Mouse (Mus musculus): ENCODE measurements at regions not wholly inside any gene's neighbourhood (a gene's known extent, or its start where the extent isn't known, plus 50 kb on each side); places are given as distances from the start of the nearest gene placed in this dataset.
A peak's percentile ranks its signal among the peaks of the same experiment; 100 is the strongest.

DNA sequence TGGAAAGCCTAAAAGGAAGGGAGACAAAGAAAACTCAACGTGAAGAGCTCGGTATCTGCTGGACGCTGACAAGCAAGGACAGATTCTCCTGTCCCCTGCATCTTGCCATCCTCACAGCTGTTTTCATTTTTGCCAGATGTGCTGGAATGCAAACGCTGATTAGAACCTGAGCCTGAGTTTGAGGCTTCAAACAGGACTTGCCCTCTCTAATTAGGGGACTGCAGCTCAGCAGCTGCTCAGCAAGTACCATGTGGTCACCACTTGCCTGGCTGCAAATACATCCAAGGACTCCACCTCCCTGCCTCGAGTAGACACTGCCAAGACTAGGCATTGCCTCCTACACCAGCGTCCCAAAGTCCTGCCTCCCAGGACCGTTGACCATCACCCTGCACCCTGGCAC, 140.7 kb downstream of the Cdc5l start:
- DNase-seq (ENCODE audit: low read depth in 2 of 2, low spot score in 2 of 2) = no peak

DNA sequence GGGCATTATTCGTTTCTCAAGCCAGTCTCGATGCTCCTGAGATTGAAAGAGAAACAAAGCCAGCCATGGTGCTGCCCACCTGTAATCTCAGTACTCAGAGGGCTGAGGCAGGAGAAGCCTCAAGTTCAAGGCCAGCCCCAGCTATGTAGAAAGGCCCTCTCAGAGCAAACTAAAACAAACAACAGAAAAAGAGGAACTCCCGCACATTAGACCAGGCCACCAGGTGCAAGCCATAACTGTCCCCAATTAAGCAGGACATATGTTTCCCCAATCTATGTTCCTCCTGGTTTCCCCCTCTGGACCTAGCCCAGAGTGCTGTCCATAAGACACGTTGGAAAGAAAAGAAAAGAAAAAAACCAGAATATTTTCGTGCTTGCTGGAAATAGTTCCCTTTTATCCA, 142.5 kb downstream of the Cdc5l start:
- DNase-seq (ENCODE audit: low read depth in 2 of 2, low spot score in 2 of 2) = no peak

DNA sequence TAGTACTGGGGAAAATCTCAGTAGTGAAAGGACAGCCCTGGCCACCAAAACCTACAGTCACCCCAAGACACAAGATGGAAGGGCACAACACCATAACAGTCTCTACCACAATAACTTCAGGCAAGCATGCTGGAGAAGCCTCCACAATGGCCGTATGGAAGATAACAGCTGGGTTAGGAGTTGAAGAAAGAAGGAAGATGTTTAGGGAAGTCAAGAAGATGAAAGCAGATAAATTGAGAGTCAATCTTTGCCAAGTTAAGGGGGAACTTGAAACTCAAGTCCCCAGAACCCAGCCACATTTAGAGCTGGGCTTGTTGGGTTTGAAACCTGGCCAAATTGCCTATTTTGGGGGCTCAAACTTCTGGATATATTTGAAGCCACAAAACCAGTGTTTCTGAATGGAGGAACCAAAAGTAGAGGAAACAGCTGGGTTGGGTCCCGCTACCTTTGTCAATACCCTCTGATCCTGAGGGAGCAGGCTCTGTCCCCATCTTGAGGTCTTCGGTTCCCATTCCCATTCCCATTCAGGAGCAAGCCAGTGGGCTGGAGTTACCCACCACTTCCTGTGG, 147.8 kb downstream of the Cdc5l start:
- DNase-seq (ENCODE audit: low read depth in 2 of 2, low spot score in 2 of 2) = no peak

DNA sequence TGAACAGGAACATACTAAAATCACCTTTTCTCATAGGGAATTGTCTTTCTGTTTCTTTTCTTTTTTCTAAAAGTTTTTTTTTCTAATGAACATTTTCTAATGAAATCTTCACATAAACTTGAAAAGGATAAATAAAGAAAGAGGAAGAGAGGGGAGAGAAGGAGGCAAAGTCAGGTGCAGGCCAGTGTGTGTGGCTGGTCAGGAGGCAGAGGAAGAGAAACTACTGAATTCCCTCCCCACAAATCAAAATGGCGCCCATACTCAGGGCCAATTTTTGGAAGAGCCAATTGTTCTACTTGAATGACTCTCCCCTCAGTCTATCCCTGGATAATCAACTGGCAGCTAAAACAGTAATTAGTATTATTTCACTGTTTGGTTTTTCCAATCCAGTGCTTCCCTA, 152.0 kb downstream of the Cdc5l start:
- no peak for DNase-seq (ENCODE audit: low read depth in 2 of 2, low spot score in 2 of 2)

DNA sequence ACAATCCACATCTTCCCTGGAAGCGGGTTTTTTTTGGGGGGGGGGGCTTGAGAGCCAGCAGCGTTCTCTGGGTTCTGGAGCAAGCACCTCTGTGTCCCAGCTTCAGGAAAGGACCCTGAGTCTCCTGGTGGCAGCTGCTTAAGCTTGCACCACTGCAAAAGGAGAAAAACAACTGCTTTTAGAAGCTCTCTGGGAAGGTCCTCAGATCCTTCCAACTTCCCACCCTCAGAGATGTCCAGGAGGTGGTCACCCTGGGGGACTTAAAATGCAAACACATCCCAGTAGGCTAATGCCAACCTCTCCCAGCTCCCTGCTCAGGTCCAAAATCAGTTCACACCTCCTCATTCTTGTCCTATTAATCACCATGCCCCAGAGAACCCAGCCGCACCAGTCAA, 153.7 kb downstream of the Cdc5l start:
- DNase-seq (ENCODE audit: low read depth in 2 of 2, low spot score in 2 of 2) = no peak

DNA sequence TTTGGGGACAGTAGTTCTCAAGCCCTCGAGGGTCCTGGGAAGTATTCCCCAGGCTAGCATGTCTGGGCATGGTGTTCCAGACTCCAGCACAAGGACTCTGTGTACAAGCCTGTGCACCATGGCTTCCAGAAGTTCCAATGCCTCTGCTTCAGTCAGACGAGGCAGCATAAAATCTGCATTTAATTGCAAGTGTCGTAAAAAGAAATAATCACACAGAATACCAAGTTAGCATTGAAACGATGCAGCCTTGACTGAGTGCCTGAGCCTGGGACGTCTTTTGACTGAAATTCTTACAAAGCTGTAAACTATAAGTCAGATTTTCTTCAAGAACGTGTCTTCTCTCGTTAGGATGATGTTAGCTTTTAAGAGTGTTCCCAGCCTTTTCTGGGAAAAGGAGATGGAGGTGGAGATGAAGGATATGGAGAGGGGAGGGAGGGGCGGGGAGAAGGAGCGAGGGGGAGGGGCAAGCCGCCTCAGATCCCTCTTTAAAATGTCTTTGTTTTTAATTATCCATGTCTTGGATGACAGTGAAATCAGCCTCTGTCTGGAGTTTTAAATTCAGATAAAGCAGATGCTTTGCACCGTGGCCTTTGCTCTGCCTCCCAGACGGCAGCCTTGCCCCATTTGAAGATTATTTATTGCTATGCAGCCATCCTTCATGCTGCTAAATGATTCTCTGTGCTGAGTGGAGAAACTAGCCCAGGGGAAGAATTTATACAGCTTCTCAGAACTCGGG, 154.3 kb downstream of the Cdc5l start:
- no peak for DNase-seq (ENCODE audit: low read depth in 2 of 2, low spot score in 2 of 2)

DNA sequence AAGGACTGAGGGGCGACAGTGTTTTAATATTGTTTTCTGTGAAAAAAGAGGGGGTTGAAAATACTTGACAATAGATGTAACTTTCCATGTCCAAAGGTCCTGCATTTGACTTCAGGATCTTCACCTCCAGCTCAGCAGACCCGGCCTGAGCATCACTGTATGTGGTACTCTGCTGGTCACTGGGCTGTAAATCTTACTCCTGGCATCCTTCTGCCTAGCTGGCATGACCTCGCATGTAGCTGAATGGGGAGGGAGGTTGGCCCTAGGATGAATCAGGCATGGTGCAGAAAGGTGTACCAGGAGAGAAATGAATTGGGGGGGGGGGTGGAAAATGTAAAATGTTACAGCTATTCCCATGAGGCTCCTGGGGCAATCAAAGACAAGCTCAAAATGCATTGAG, 156.0 kb downstream of the Cdc5l start:
- no peak for DNase-seq (ENCODE audit: low read depth in 2 of 2, low spot score in 2 of 2)

DNA sequence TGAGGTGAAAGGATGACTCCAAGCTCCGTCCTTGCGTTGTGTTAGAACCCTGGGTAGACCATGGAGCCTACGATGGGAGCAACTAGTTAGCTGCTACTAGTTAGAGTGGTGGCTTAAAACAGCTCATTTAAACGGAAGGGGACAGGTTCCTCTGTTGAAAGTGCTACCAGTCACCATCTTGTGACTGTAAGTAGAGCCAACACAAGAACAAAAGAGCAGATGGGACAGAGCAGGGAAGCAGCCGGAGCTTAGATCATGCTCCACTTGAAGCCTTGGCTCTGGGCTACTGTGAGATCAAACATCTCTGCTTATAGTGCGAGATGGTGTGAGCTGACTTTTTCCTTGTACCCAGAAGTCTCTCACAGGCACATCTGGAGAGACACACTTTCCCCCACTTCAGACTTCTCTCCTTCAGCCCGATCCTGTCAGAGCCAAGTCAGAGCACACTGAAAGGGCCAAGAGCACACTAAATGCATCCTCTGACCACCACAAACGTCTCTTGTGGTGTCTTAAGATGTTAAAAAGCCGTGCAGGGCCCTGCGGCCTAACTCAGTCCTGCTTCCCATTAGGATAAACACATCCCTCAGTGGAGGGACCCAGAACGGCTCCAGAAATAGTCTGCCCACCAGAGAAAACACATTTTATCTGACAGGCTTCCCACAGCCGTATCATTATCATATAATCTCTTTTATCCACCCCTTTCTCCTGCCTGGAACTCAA, 156.7 kb downstream of the Cdc5l start:
- no peak for DNase-seq (ENCODE audit: low read depth in 2 of 2, low spot score in 2 of 2)

DNA sequence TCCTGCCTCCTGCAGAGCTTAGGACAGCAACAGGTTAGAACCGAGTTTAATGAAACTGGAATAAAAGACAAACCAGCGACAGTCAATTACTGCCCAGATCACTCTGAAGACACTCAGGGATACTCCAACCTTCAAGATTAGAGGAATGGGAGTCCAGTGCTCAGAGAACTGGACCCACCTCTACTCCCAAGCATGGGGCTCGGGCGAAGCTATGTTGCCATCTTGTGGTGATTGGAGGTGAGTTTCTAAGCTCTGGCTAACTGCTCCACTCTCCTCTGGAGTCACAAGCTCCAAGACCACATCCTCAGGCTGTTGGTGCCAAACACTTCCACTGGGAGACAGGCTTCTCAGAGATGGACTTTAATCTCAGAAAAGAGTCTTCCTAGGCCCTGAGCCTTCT, 158.6 kb downstream of the Cdc5l start:
- DNase-seq (ENCODE audit: low read depth in 2 of 2, low spot score in 2 of 2) = no peak

DNA sequence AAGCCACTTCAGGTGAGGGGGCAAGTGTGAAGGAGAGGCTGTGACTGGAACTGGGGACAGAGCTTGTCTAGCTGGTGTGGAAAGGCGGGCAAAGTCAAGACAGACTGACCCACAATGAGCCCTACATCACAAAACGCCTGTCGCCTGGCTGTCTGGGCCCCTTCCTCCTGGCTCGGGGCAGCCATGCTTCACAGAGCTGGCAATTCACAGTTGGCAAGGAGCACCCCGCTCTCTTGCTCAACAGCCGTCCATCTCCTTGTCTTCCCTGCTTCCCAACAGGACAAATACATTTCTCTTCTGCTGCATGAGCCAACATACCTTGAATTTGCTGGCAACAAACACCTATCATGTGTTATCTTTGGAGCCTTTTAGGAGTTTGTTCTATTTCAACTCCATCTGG, 166.8 kb downstream of the Cdc5l start:
- DNase-seq (ENCODE audit: low read depth in 2 of 2, low spot score in 2 of 2) = no peak

DNA sequence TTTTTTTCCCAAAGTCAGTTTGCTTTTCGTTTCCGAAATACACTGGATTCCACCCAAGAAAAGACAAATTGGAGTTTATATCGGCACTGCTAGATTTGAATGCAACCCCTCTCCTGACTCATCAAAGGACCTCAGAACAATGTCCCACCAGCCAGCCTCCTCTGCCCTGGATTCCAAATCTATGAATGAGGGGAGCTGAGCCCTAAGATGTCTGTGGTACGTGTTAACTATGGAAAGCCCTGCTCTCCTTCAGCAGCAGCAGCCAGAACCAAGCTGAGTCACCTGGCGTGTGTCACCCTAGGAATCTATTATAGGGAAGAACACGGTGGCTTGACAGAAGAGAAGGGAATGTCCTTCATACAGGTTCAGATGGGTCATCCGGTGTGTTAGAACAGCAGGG, 167.9 kb downstream of the Cdc5l start:
- no peak for DNase-seq (ENCODE audit: low read depth in 2 of 2, low spot score in 2 of 2)

DNA sequence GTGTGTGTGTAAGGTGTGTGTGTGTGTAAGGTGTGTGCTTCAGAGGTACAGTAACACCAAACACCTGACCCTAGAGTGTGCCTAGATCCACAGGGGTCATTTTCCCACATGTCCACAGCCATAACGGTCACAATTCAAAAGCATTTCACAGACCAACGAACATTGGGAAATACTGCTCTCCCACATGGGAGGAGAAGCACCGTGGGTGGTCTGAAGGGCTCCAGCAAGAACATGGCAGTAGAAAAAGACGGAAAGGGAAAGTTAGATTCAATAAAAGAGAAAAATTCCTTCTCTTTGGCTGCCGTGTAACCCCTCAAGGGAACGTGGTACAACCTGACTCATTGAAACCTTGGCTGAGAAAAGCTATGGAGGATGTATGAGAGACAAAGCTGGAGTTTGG, 169.1 kb downstream of the Cdc5l start:
- no peak for DNase-seq (ENCODE audit: low read depth in 2 of 2, low spot score in 2 of 2)

DNA sequence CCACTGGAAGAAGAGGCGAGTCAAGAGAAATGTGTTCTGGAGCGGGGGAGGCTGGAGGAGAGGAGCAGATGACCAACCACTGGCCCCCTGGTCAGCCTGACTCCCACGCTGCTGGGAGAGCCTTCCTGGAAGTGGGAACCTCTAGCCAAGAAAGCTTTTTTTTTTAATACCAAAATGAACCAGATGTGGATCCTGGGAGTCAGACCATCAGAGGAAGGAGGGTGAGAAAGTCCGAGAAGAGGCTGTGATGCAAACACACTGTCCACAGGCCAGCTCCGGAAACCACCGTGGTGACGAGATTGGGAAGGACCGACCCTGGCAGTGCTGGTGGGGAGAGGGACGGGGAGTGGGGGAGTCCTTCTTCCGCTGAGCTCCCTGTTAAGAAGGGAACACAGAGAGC, 173.1 kb downstream of the Cdc5l start:
- no peak for DNase-seq (ENCODE audit: low read depth in 2 of 2, low spot score in 2 of 2)

DNA sequence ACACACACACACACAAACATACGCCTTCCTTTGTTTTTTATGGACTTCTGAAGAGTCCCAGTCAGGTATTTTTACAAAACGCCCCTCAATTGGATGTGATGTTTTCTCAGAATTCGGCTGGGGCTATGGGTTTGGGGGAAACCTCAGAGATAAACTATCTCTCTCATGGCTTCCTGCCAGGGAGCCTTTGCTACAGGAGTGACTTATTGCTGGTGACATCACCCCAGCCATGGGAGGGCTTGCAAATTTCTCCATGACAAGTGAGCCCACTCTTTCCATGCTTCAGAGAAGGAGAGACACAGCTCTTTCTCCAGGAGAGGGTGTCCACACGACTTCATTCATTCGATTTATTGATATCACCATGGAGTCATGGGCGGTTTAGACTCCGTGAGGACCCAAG, 175.5 kb downstream of the Cdc5l start:
- DNase-seq (ENCODE audit: low read depth in 2 of 2, low spot score in 2 of 2) = no peak

DNA sequence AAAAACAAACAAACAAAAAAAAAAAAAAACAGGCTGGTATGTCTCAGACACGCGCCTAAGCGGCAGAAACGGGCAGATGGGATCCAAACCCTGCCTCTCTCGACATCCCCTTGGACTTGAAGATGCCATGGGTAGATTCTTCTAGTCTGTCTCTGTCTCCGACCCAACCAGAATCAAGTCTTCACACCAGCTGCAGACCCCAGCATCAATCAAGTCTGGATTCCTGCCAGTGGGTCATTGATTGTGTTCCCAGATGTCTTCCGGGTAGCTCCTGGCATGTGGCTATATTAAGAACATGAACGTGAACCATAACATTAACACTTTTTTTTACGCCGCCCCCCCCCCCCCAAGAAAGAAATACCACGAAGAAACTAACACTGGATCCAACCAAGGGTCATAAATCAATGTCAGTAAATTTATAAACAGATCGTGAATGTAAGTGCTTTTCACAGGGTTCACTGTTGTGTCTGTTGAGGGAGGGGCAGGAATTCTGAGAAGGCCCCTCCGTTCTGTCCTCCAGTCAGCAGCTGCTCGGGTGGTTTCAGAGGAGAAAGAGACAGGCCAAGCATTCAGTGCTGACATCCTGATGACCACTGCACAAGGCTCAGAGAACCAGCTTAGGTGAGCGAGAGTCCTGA, 180.8 kb downstream of the Cdc5l start:
- DNase-seq (ENCODE audit: low read depth in 2 of 2, low spot score in 2 of 2) = no peak

DNA sequence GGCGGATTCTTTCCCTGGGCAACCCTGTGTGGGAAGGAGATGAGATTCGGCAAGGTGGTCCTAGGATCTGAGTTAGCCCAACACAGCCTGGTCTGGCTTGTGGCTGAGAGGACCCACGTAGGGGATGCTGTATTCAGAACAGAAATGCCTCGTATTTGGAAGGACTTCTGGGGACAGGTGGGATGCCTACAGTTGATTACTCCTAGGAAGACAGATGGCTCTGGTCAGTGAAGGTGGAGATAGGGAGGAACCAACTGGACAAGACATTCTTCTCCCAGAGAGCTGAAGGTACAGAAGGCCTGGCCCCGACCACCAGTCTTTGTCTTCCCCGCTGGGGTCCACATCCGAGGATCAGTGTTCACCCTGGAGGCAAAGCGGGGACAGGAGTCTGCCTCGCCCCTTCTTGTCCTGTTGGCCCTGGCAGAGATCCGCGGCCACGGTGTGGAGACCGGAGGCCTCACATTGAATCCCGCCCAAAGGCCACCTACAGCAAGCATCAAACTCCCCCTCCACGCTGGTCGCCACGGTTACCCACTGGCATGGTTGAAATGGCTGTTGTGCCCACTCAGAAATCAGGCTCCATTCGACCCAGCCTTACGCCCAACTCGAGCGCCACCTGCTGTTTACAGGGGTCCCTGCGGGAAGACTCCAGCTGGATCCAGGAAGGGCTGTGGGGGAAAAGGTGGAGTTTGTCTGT, 182.4 kb downstream of the Cdc5l start:
- DNase-seq (ENCODE audit: low read depth in 2 of 2, low spot score in 2 of 2) = peak; percentile 25 to 42

DNA sequence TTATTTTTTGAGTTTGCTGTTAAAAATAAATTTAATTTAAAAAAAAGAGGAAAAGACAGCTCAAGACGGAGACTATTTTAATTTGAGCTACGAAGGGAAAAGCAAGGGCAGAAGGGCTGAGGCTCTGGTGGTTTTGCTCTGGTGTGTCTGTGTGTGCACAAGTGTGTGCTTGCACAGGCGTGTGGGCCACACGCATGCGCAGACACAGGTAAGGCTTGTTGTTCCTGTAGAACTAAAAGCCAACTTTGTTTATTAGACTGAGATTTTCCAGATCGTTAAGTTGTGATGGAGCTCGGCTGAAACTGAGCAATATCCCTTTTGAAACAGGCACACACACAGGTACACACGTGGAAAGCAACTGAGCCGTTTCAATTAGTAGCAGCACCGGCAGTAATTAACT, 183.1 kb downstream of the Cdc5l start:
- no peak for DNase-seq (ENCODE audit: low read depth in 2 of 2, low spot score in 2 of 2)

DNA sequence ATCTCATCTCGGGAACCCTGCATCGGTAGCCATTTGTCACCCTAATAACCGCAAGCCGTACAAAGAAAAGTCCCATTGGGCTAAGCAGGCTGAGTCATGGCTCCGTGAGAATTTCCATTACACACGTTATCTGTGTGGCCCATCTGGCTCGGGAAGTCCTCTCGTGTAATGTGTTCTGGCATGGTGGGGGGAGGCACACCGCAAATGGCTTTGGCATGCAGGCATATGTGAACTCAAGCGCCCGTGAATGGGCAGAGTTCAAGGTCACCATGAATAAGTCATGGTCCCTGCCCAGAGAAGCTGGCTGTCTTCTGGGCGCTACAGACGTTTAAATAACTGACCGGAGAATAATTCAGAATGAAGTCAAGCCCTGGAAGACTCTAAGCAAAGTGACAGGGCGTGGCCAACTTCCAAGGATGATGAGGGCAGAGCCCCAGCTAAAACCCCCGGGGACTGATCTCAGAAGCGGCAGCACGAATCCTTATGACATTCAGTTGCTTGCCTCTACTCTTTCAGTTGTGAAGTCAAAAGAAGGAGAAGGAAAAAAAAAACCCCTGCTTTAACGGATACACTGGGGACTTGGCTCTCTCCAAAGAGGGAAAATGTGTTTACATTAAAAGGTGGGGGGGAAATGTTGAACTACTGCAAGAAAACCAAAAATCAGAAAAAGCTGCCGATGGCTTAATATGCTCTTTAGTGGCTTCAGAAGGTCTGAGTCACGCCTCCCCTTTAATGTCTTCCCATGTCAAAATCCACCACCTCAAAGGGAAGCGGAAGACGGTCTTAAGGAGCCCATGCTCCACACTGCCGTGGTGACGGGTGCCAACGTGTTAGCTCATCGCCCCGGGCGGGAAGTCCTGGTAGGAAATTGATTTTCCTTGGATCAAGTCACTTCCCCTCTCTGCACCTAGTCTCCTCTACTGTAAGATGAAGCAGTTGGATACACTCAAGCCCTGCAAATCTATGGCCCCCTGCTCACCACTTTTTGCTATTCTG, 186.1 kb downstream of the Cdc5l start:
- DNase-seq (ENCODE audit: low read depth in 2 of 2, low spot score in 2 of 2) = no peak

DNA sequence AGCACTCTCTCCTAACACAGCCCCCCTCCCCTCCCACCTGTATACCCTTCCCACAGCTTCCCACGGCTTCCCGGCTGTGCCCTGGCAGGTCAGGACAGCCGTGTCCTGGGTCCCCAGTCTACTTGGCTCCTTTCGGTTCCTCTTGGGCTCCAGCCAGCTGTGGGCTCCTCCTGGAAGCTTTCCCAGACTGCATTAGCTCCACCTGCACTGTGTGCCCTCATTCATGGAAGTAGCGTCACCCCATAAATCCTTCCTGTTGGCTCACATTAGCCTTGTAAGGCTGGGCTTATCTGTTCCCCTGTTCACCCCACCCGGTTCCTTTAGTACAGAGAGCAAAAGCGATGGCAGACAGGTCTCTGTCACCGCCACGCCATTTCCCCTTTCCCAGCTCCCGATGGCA, 188.7 kb downstream of the Cdc5l start:
- no peak for DNase-seq (ENCODE audit: low read depth in 2 of 2, low spot score in 2 of 2)

DNA sequence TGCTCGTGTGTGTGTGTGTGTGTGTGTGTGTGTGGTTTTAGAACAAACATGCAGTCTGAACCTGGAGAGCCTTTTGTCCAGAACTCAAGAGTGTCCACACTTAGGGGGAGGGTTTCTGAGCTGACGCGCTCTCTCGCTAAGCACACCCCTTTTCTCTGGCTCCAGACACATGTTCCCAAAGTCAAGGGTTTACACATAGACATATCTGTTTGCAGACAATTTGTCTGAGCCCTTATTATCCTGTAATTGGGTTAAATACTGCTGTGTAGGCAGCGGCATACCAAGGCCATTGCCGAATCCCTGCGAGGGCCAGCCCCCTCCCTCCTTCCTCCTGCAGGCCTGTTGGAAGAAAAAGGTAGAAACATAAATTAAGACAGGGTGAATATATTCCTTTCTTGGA, 190.4 kb downstream of the Cdc5l start:
- no peak for DNase-seq (ENCODE audit: low read depth in 2 of 2, low spot score in 2 of 2)
